Comparison of ENCODE assay signal across 11 mouse cellular contexts in the genomic region with DNA sequence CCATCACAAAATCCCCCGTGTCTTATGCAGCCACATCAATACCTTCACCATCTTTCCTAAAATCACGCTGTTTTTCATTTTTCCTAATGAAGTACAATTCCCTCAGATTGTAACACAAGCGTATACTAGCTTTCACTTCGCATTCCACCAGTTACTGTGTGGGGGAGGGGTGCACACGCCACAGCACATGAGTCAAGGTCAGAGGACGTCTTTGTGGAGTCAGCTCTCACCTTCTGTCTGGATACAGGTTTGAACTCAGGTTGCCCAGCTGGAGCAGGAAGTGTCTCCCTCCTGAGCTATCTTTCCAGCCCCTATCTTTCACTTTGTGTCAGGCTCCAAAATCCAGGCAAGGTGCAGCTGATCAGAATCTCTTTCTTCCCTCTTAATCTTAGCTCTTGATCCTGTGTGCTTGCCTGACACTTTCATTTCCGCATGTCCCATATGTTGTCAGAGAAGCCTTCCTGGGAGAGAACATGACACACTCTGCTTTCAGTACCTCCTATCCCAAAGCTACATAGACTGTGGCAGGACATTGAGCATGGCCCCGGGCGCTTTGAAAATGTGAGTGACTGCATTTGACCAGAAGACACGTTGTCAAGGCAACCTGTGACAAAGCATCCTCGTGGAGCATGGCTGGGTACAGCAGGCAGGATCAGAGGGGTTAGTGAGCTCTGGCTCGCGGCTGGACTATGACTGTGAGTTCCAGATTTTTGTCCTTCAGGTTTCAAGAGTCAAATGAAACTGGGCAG. TPM values are rescaled to one million over a fixed set of nuclear protein-coding genes. Genes with fewer than 3 reads are reported as not detected.
DNase-seq lines count a peak whose midpoint lies in the region; ATAC-seq and TF ChIP-seq lines count a peak whose summit lies in the region.
"Had no signal": no experiment of that assay in that cellular context is flagged by ENCODE, and none has a peak within 500 bp of the region (broad histone marks: within the 10 kb centered on the region; RNA-seq: fewer than 3 reads in every experiment).

No protein-coding gene starts in this region.

- ATAC-seq in forebrain, embryonic 14.5 days = peak; percentile 50
- no peak for ATAC-seq in heart, embryonic 12.5 days (ENCODE audit: insufficient number of reproducible peaks, low FRiP score)

- H3K9me3 ChIP-seq in ES-Bruce4 (replicated peaks; ENCODE audit: control insufficient read depth, insufficient read depth, low read length, poor library complexity, severe bottlenecking) = peaks cover 11% of the 10 kb centered on the region; the same call in 1 of the 2 replicates
- peaks cover 10% of the 10 kb centered on the region; the same call in 1 of the 2 replicates for H3K9me3 ChIP-seq in forebrain, embryonic 14.5 days (replicated peaks; ENCODE audit: control insufficient read depth, low read length)
- peaks cover 12% of the 10 kb centered on the region for H3K9me3 ChIP-seq in midbrain, embryonic 10.5 days (replicated peaks)
- H3K9me3 ChIP-seq in heart, embryonic 12.5 days (replicated peaks) = peaks cover 16% of the 10 kb centered on the region

- TF ChIP-seq EP300 in ES-Bruce4 (IDR thresholded peaks at IDR 0.05; ENCODE audit: insufficient read depth, low read depth, low read length) = peak; percentile 91

- WGBS in forebrain, embryonic 14.5 days = 45% methylated on average over 13 of the region's 13 CpGs
- 47% methylated on average over 13 of the region's 13 CpGs for WGBS in midbrain, embryonic 10.5 days
- WGBS in heart, embryonic 12.5 days = 63% methylated on average over 13 of the region's 13 CpGs
- 45% methylated on average over 13 of the region's 13 CpGs for WGBS in cerebellum, adult 2 months

- no peak for TF ChIP-seq CTCF in ES-Bruce4 (IDR thresholded peaks at IDR 0.05; ENCODE audit: low read depth, low read length)
- TF ChIP-seq CTCF in cerebellum, adult 2 months (IDR thresholded peaks at IDR 0.05; ENCODE audit: borderline replicate concordance, insufficient read depth, low read depth, low read length) = no peak

- no peak overlapping the region for H3K9ac ChIP-seq in ES-Bruce4 (ENCODE audit: low read depth, poor library complexity, severe bottlenecking)
- no peak overlapping the region for H3K9ac ChIP-seq in forebrain, embryonic 14.5 days (ENCODE audit: low read length)
- H3K9ac ChIP-seq in heart, embryonic 12.5 days = no peak overlapping the region

- H3K27me3 ChIP-seq in ES-Bruce4 (ENCODE audit: control insufficient read depth, insufficient read depth, low read length, poor library complexity, severe bottlenecking) = no peaks in the 10 kb centered on the region
- H3K27me3 ChIP-seq in forebrain, embryonic 14.5 days (replicated peaks; ENCODE audit: control insufficient read depth, insufficient read depth, low read length) = no peaks in the 10 kb centered on the region
- peaks cover 91% of the 10 kb centered on the region for H3K27me3 ChIP-seq in midbrain, embryonic 10.5 days (ENCODE audit: low read depth, poor library complexity, severe bottlenecking)
- H3K27me3 ChIP-seq in heart, embryonic 12.5 days (replicated peaks) = peaks cover 25% of the 10 kb centered on the region
- H3K27me3 ChIP-seq in cerebellum, adult 2 months (ENCODE audit: control insufficient read depth, insufficient read depth, low read length) = no peaks in the 10 kb centered on the region

- H3K4me1 ChIP-seq in ES-Bruce4 (ENCODE audit: control insufficient read depth, insufficient read depth, low read length) = peaks cover 12% of the 10 kb centered on the region
- H3K4me1 ChIP-seq in forebrain, embryonic 14.5 days (ENCODE audit: control insufficient read depth, insufficient read depth, low read length) = peaks cover 6% of the 10 kb centered on the region
- peaks cover 48% of the 10 kb centered on the region for H3K4me1 ChIP-seq in midbrain, embryonic 10.5 days
- H3K4me1 ChIP-seq in heart, embryonic 12.5 days (replicated peaks) = peaks cover 22% of the 10 kb centered on the region
- H3K4me1 ChIP-seq in cerebellum, adult 2 months (ENCODE audit: control insufficient read depth, insufficient read depth, low read length) = no peaks in the 10 kb centered on the region

- peak; percentile 19 for DNase-seq in adrenal gland, postnatal 10 days
- no peak for DNase-seq in adrenal gland, postnatal 4 days (ENCODE audit: low spot score in 2 of 2)
- peak; percentile 52 for DNase-seq in forebrain, embryonic 14.5 days (ENCODE audit: low spot score)
- DNase-seq in midbrain, embryonic 10.5 days (ENCODE audit: low spot score) = peak; percentile 76
- DNase-seq in right cerebral cortex, adult 2 months (ENCODE audit: low spot score in 2 of 2) = no peak
- no peak for DNase-seq in cerebellum, adult 2 months
- DNase-seq: kidney, postnatal 10 days; lung, postnatal 4 days; right cerebral cortex, adult 18-20 months had no signal

- H3K27ac ChIP-seq in ES-Bruce4 (ENCODE audit: insufficient read depth, low read length) = no peak overlapping the region
- no peak overlapping the region for H3K27ac ChIP-seq in forebrain, embryonic 14.5 days (ENCODE audit: low read depth, low read length)
- peak overlapping the region; percentile 74 for H3K27ac ChIP-seq in midbrain, embryonic 10.5 days (replicated peaks)
- H3K27ac ChIP-seq in heart, embryonic 12.5 days (ENCODE audit: poor library complexity, severe bottlenecking) = no peak overlapping the region
- no peak overlapping the region for H3K27ac ChIP-seq in cerebellum, adult 2 months (ENCODE audit: insufficient read depth, low read length)

- no peaks in the 10 kb centered on the region for H3K36me3 ChIP-seq in ES-Bruce4 (ENCODE audit: control insufficient read depth, insufficient read depth, low read length, poor library complexity, severe bottlenecking)
- H3K36me3 ChIP-seq in forebrain, embryonic 14.5 days (ENCODE audit: control insufficient read depth, insufficient read depth, low read length) = no peaks in the 10 kb centered on the region
- H3K36me3 ChIP-seq in midbrain, embryonic 10.5 days = peaks cover 4% of the 10 kb centered on the region; the same call in 1 of the 2 replicates
- H3K36me3 ChIP-seq in heart, embryonic 12.5 days = no peaks in the 10 kb centered on the region

- TF ChIP-seq POLR2A in ES-Bruce4 (IDR thresholded peaks at IDR 0.05; ENCODE audit: insufficient read depth, low read length) = no peak
- TF ChIP-seq POLR2A in cerebellum, adult 2 months (IDR thresholded peaks at IDR 0.05; ENCODE audit: borderline replicate concordance, insufficient read depth, low read length) = no peak

- H3K4me2 ChIP-seq in forebrain, embryonic 14.5 days (ENCODE audit: low read length) = no peak overlapping the region
- H3K4me2 ChIP-seq in heart, embryonic 12.5 days = no peak overlapping the region

- no peak overlapping the region for H3K4me3 ChIP-seq in ES-Bruce4 (ENCODE audit: low read depth, low read length)
- H3K4me3 ChIP-seq in forebrain, embryonic 14.5 days (ENCODE audit: low read depth, low read length) = no peak overlapping the region
- H3K4me3 ChIP-seq in midbrain, embryonic 10.5 days = peak overlapping the region; percentile 23; the same call in 1 of the 2 replicates
- H3K4me3 ChIP-seq in heart, embryonic 12.5 days = no peak overlapping the region
- no peak overlapping the region for H3K4me3 ChIP-seq in cerebellum, adult 2 months (replicated peaks; ENCODE audit: insufficient read depth, low read depth, low read length)

RNA-seq across cellular contexts. Expression of gene Spry1, which starts 33.9 kb away (rescaled TPM):
- 10 to 100 TPM; 25.1 to 30.2 TPM for total RNA-seq in adrenal gland, postnatal 10 days (2021)
- 10 to 100 TPM; 35.4 to 40.6 TPM for total RNA-seq in adrenal gland, postnatal 4 days (2021)
- polyA plus RNA-seq in ES-Bruce4 (2011; ENCODE audit: insufficient read depth, insufficient read length, low read depth, missing spikeins) = 30.1 and 30.5 TPM in 2 replicates
- polyA plus RNA-seq in forebrain, embryonic 14.5 days (2014; fragmentation: Nextera tagmentation; extraction: Ambion mirVana) = 6.0 and 7.3 TPM in 2 replicates
- polyA plus RNA-seq in midbrain, embryonic 10.5 days (2016; fragmentation: Nextera tagmentation; extraction: Ambion mirVana) = 18.2 and 19.6 TPM in 2 replicates
- polyA plus RNA-seq in heart, embryonic 12.5 days (2016; fragmentation: Nextera tagmentation; extraction: Ambion mirVana) = 5.1 and 5.4 TPM in 2 replicates
- polyA plus RNA-seq in cerebellum, adult 2 months (2012; rRNA removed) = 11.6 and 11.8 TPM in 2 replicates

RNA-seq across cellular contexts. Expression of gene Gm5148, which starts 50.6 kb away (rescaled TPM):
- total RNA-seq in adrenal gland, postnatal 10 days (2021) = 1 to 10 TPM in 1 of 2 experiments, under 1 TPM in 1; 0.39 to 1.1 TPM
- 1 to 10 TPM in 1 of 2 experiments, under 1 TPM in 1; 0.40 to 1.1 TPM for total RNA-seq in adrenal gland, postnatal 4 days (2021)
- polyA plus RNA-seq in ES-Bruce4 (2011; ENCODE audit: insufficient read depth, insufficient read length, low read depth, missing spikeins) = 3.0 and 3.1 TPM in 2 replicates
- 7.4 and 8.8 TPM in 2 replicates for polyA plus RNA-seq in forebrain, embryonic 14.5 days (2014; fragmentation: Nextera tagmentation; extraction: Ambion mirVana)
- polyA plus RNA-seq in midbrain, embryonic 10.5 days (2016; fragmentation: Nextera tagmentation; extraction: Ambion mirVana) = 2.6 and 2.9 TPM in 2 replicates
- polyA plus RNA-seq in heart, embryonic 12.5 days (2016; fragmentation: Nextera tagmentation; extraction: Ambion mirVana) = 1.5 and 1.8 TPM in 2 replicates
- polyA plus RNA-seq in cerebellum, adult 2 months (2012; rRNA removed) = 17.5 and 18.4 TPM in 2 replicates

Comparison
In these comparisons a context has a peak if more than half of its experiments do, and no peak if none do; other contexts are left out.
1. DNase-seq: peak in adrenal gland, postnatal 10 days (single experiment), forebrain, embryonic 14.5 days (single experiment) and midbrain, embryonic 10.5 days (single experiment); none in adrenal gland, postnatal 4 days (0 of 2), right cerebral cortex, adult 2 months (0 of 2) and cerebellum, adult 2 months (0 of 2).